Comparison of ENCODE assay signal across 24 mouse cellular contexts in genomic region chr12:79447039-79447438, GRCm38 (mm10).
DNase-seq lines count a peak whose midpoint lies in the region; ATAC-seq and TF ChIP-seq lines count a peak whose summit lies in the region.
"Had no signal": no experiment of that assay in that cellular context is flagged by ENCODE, and none has a peak within 500 bp of the region (broad histone marks: within the 10 kb centered on the region; RNA-seq: fewer than 3 reads in every experiment).

No protein-coding gene starts in this region.

- no peaks in the 10 kb centered on the region for H3K9me3 ChIP-seq in lung, postnatal 0 days (ENCODE audit: low read length)
- no peaks in the 10 kb centered on the region for H3K9me3 ChIP-seq in hindbrain, embryonic 13.5 days
- no peaks in the 10 kb centered on the region for H3K9me3 ChIP-seq in liver, embryonic 11.5 days (ENCODE audit: control insufficient read depth, low read length)
- H3K9me3 ChIP-seq: embryonic facial prominence, embryonic 12.5 days; G1E; hindbrain, embryonic 15.5 days; limb, embryonic 13.5 days; liver, embryonic 13.5 days; megakaryocyte, embryonic 14.5 days; midbrain, embryonic 15.5 days had no signal

- H3K27ac ChIP-seq in lung, postnatal 0 days (ENCODE audit: low read length), result no peak overlapping the region
- no peak overlapping the region for H3K27ac ChIP-seq in thymus, adult 2 months (ENCODE audit: control insufficient read depth, insufficient read depth, low read length)
- H3K27ac ChIP-seq in hindbrain, embryonic 13.5 days, result no peak overlapping the region
- H3K27ac ChIP-seq in liver, embryonic 11.5 days (ENCODE audit: low read depth, low read length), result no peak overlapping the region
- H3K27ac ChIP-seq: embryonic facial prominence, embryonic 12.5 days; hindbrain, embryonic 15.5 days; limb, embryonic 13.5 days; liver, embryonic 13.5 days; midbrain, embryonic 15.5 days had no signal

- no peaks in the 10 kb centered on the region for H3K36me3 ChIP-seq in lung, postnatal 0 days (ENCODE audit: insufficient read depth, low read length)
- H3K36me3 ChIP-seq in thymus, adult 2 months (ENCODE audit: control insufficient read depth, insufficient read depth, low read length), result no peaks in the 10 kb centered on the region
- no peaks in the 10 kb centered on the region for H3K36me3 ChIP-seq in hindbrain, embryonic 13.5 days
- H3K36me3 ChIP-seq in liver, embryonic 11.5 days (ENCODE audit: control insufficient read depth, insufficient read depth, low read length), result no peaks in the 10 kb centered on the region
- H3K36me3 ChIP-seq: embryonic facial prominence, embryonic 12.5 days; G1E; hindbrain, embryonic 15.5 days; limb, embryonic 13.5 days; liver, embryonic 13.5 days; midbrain, embryonic 15.5 days had no signal

- H3K27me3 ChIP-seq in lung, postnatal 0 days (replicated peaks; ENCODE audit: insufficient read depth, low read length), result no peaks in the 10 kb centered on the region
- no peaks in the 10 kb centered on the region for H3K27me3 ChIP-seq in thymus, adult 2 months (ENCODE audit: control insufficient read depth, insufficient read depth, low read length)
- H3K27me3 ChIP-seq in hindbrain, embryonic 13.5 days, result no peaks in the 10 kb centered on the region
- H3K27me3 ChIP-seq in liver, embryonic 11.5 days (replicated peaks; ENCODE audit: control insufficient read depth, insufficient read depth, low read length), result no peaks in the 10 kb centered on the region
- H3K27me3 ChIP-seq: embryonic facial prominence, embryonic 12.5 days; hindbrain, embryonic 15.5 days; limb, embryonic 13.5 days; liver, embryonic 13.5 days; midbrain, embryonic 15.5 days; Patski had no signal

- ATAC-seq in lung, postnatal 0 days, result no peak
- no peak for ATAC-seq in hindbrain, embryonic 13.5 days (ENCODE audit: low FRiP score)
- no peak for ATAC-seq in liver, embryonic 11.5 days (replicated peaks; ENCODE audit: low FRiP score)
- ATAC-seq: midbrain, embryonic 15.5 days; Patski had no signal

- no peak overlapping the region for H3K9ac ChIP-seq in lung, postnatal 0 days (replicated peaks; ENCODE audit: low read depth)
- H3K9ac ChIP-seq in hindbrain, embryonic 13.5 days, result no peak overlapping the region
- H3K9ac ChIP-seq in liver, embryonic 11.5 days (ENCODE audit: low read depth, low read length), result no peak overlapping the region
- H3K9ac ChIP-seq: embryonic facial prominence, embryonic 12.5 days; hindbrain, embryonic 15.5 days; limb, embryonic 13.5 days; liver, embryonic 13.5 days; midbrain, embryonic 15.5 days had no signal

- H3K4me1 ChIP-seq in lung, postnatal 0 days (ENCODE audit: insufficient read depth, low read depth, low read length), result peaks cover 5% of the 10 kb centered on the region; the same call in 1 of the 2 replicates
- H3K4me1 ChIP-seq in thymus, adult 2 months (replicated peaks; ENCODE audit: control insufficient read depth, insufficient read depth, low read length), result no peaks in the 10 kb centered on the region; the same call in 1 of the 2 replicates
- H3K4me1 ChIP-seq in hindbrain, embryonic 13.5 days (replicated peaks), result no peaks in the 10 kb centered on the region
- 0 out of 2 replicates have a peak, but pooled peaks cover 2% of the 10 kb centered on the region for H3K4me1 ChIP-seq in liver, embryonic 11.5 days (replicated peaks; ENCODE audit: control insufficient read depth, insufficient read depth, low read length)
- H3K4me1 ChIP-seq: embryonic facial prominence, embryonic 12.5 days; hindbrain, embryonic 15.5 days; liver, embryonic 13.5 days; midbrain, embryonic 15.5 days had no signal

- H3K4me2 ChIP-seq in lung, postnatal 0 days (replicated peaks; ENCODE audit: low read depth, low read length), result no peak overlapping the region
- H3K4me2 ChIP-seq in hindbrain, embryonic 13.5 days, result no peak overlapping the region
- no peak overlapping the region for H3K4me2 ChIP-seq in liver, embryonic 11.5 days
- H3K4me2 ChIP-seq: embryonic facial prominence, embryonic 12.5 days; hindbrain, embryonic 15.5 days; limb, embryonic 13.5 days; liver, embryonic 13.5 days; midbrain, embryonic 15.5 days had no signal

- TF ChIP-seq POLR2A in thymus, adult 2 months (IDR thresholded peaks at IDR 0.05; ENCODE audit: control insufficient read depth, extremely low read depth, insufficient read depth, low read length, poor library complexity), result no peak

- TF ChIP-seq CTCF in lung, postnatal 0 days (IDR thresholded peaks at IDR 0.05), result 0 out of 2 replicates have a peak, but pooled peaks have one; percentile 4
- no peak for TF ChIP-seq CTCF in thymus, adult 2 months (IDR thresholded peaks at IDR 0.05; ENCODE audit: borderline replicate concordance, control insufficient read depth, extremely low read depth, insufficient read depth, low read length, poor library complexity)

- WGBS in lung, postnatal 0 days, result 68% methylated on average over 3 of the region's 3 CpGs
- WGBS in thymus, adult 2 months, result 67% methylated on average over 3 of the region's 3 CpGs
- 76% methylated on average over 3 of the region's 3 CpGs for WGBS in hindbrain, embryonic 13.5 days
- 67% methylated on average over 3 of the region's 3 CpGs for WGBS in liver, embryonic 11.5 days

- H3K4me3 ChIP-seq in lung, postnatal 0 days (ENCODE audit: low read depth, low read length), result no peak overlapping the region
- H3K4me3 ChIP-seq in thymus, adult 2 months (ENCODE audit: control insufficient read depth, insufficient read depth, low read length), result no peak overlapping the region
- no peak overlapping the region for H3K4me3 ChIP-seq in hindbrain, embryonic 13.5 days
- H3K4me3 ChIP-seq in liver, embryonic 11.5 days (ENCODE audit: low read depth, low read length), result no peak overlapping the region
- H3K4me3 ChIP-seq: embryonic facial prominence, embryonic 12.5 days; hindbrain, embryonic 15.5 days; limb, embryonic 13.5 days; liver, embryonic 13.5 days; megakaryocyte, embryonic 14.5 days; midbrain, embryonic 15.5 days; myocyte had no signal

- no peak for TF ChIP-seq EP300 in lung, postnatal 0 days (IDR thresholded peaks at IDR 0.05)

- DNase-seq in lung, postnatal 0 days (ENCODE audit: low spot score), result no peak
- DNase-seq in lung, postnatal 10 days, result no peak
- peak; percentile 40 for DNase-seq in T-cell, adult 2 months (ENCODE audit: low spot score)
- peak; percentile 16 for DNase-seq in thymus, adult 2 months
- DNase-seq in liver, embryonic 11.5 days (ENCODE audit: low spot score), result no peak
- DNase-seq in right cerebral cortex, postnatal 25 days, result no peak
- DNase-seq: adrenal gland, adult 8-10 months; cerebellum, adult 18-20 months; cerebellum, postnatal 14 days; gastrocnemius, postnatal 36 days; kidney, adult 18-20 months; kidney, postnatal 4 days; liver, embryonic 13.5 days; lung, adult 2 months; lung, postnatal 36 days had no signal

Comparison
In these comparisons a context has a peak if more than half of its experiments do, and no peak if none do; other contexts are left out.
1. DNase-seq: peak in T-cell, adult 2 months (single experiment) and thymus, adult 2 months (single experiment); none in lung, postnatal 0 days (single experiment), lung, postnatal 10 days (single experiment), liver, embryonic 11.5 days (single experiment) and right cerebral cortex, postnatal 25 days (single experiment).